Mouse (Mus musculus) ES-E14 (cell line): ENCODE measurements around the gene Phf2. TPM values are rescaled to one million over a fixed set of nuclear protein-coding genes. Genes with fewer than 3 reads are reported as not detected.

Experiments used
- DNase-seq: peaks from one replicate; pipeline ENCODE4 v3.0.0-alpha.2; 2013; ENCODE audit warnings: low read depth, low spot score
- H3K27ac ChIP-seq: 2 replicates; pipeline ENCODE4 v1.5.1; 2012; ENCODE audit warnings: low read depth, mild to moderate bottlenecking, low read length, moderate library complexity, mixed read lengths; ENCODE audit not compliant: poor library complexity, insufficient read depth, severe bottlenecking
- H3K36me3 ChIP-seq: 2 replicates; pipeline ENCODE4 v1.6.1; 2012; ENCODE audit warnings: mild to moderate bottlenecking, low read length, moderate library complexity, mixed read lengths; ENCODE audit not compliant: control insufficient read depth, poor library complexity, insufficient read depth, severe bottlenecking
- H3K4me1 ChIP-seq, 2 experiments: fragments of 150-350 bp in 1 of 2; sonication (generic) in 1 of 2; 2 replicates each; pipeline ENCODE4 v1.6.1; 2012; ENCODE audit warnings: low read length in 2 of 2, mild to moderate bottlenecking in 1 of 2, mixed read lengths in 1 of 2; ENCODE audit not compliant: control insufficient read depth in 2 of 2, insufficient read depth in 2 of 2, poor library complexity in 1 of 2
- H3K4me3 ChIP-seq, 2 experiments: fragments of 150-350 bp in 1 of 2; sonication (generic) in 1 of 2; 2 replicates each; pipeline ENCODE4 v1.5.1; 2012; ENCODE audit warnings: low read length in 2 of 2, low read depth in 1 of 2, mild to moderate bottlenecking in 1 of 2, mixed read lengths in 1 of 2; ENCODE audit not compliant: insufficient read depth in 1 of 2, poor library complexity in 1 of 2, severe bottlenecking in 1 of 2
- H3K9ac ChIP-seq: 2 replicates; pipeline ENCODE4 v1.6.1; 2012; ENCODE audit warnings: low read depth, mild to moderate bottlenecking, low read length, mixed read lengths; ENCODE audit not compliant: poor library complexity, insufficient read depth, severe bottlenecking
- H3K9me3 ChIP-seq: fragments of 150-350 bp; sonication (generic); 2 replicates; pipeline ENCODE4 v1.6.1; 2012; ENCODE audit warnings: low read depth, mild to moderate bottlenecking, low read length; ENCODE audit not compliant: control insufficient read depth, insufficient read depth
- CHD2 ChIP-seq: IDR thresholded peaks from 2 replicates; pipeline ENCODE4 v1.6.1; 2014; ENCODE audit warnings: mild to moderate bottlenecking, low read depth, low read length, inconsistent platforms
- HCFC1 ChIP-seq: IDR thresholded peaks from 2 replicates; pipeline ENCODE4 v1.6.1; 2012; ENCODE audit warnings: low read length, inconsistent platforms, borderline replicate concordance; ENCODE audit not compliant: insufficient read depth
- MAFK ChIP-seq: IDR thresholded peaks from 2 replicates; pipeline ENCODE4 v1.6.1; 2014; ENCODE audit warnings: mild to moderate bottlenecking, low read depth, low read length, inconsistent platforms; ENCODE audit not compliant: insufficient read depth
- ZC3H11A ChIP-seq: IDR thresholded peaks from 2 replicates; pipeline ENCODE4 v1.6.1; 2012; ENCODE audit warnings: low read depth, mild to moderate bottlenecking, inconsistent platforms, low read length, borderline replicate concordance
- ZNF384 ChIP-seq: IDR thresholded peaks from 2 replicates; pipeline ENCODE4 v1.6.1; 2012; ENCODE audit warnings: low read depth, low read length, inconsistent platforms
- in situ Hi-C, 2 experiments: fragments of 600-800 bp; cut with MboI; formaldehyde crosslinking; loops; one replicate each; pipeline ENCODE4 v1.15.1; 2025; ENCODE audit warnings: low sequenced_read_pairs in 2 of 2, inconsistent platforms in 1 of 2; ENCODE audit not compliant: unreplicated experiment in 2 of 2
- total RNA-seq: library from RNA; depleted of rRNA; stranded (reverse); fragments of 300-350 nt; gene quantifications from 2 replicates; pipeline ENCODE4 v1.2.3, GENCODE M21; 2012

Gene Phf2
- total RNA-seq, 1 experiment = 3.8 TPM

GRCm38 (mm10) chr13:48878534-48878933 lies 7.6 kb upstream of the Phf2 start:
- no peaks in the 10 kb centered on the region for H3K9me3 ChIP-seq
- no peak overlapping the region for H3K27ac ChIP-seq
- H3K4me1 ChIP-seq = peaks cover 0 to 2% of the 10 kb centered on the region in 2 experiments; a peak in 1 of 4 replicates
- TF ChIP-seq HCFC1 (0 out of 2 replicates have a peak, but pooled peaks have one; percentile 36), MAFK (no peak), CHD2 (no peak)
- peak overlapping the region; percentile 86 for H3K9ac ChIP-seq
- peaks cover 10% of the 10 kb centered on the region; the same call in 1 of the 2 replicates for H3K36me3 ChIP-seq
- peak; percentile 95 for DNase-seq
- in situ Hi-C loops = no loop called here
- peak overlapping the region; percentile 58 to 68 for H3K4me3 ChIP-seq

- Histone ChIP-seq H3K4me1 (peaks cover 0 to 2% of the 10 kb centered on the region in 2 experiments; a peak in 1 of 4 replicates), H3K27ac (no peak overlapping the region), H3K36me3 (peaks cover 9% of the 10 kb centered on the region; the same call in 1 of the 2 replicates), H3K4me3 (peak overlapping the region; percentile 58 to 68), H3K9ac (peak overlapping the region; percentile 86; the same call in 1 of the 2 replicates), H3K9me3 (no peaks in the 10 kb centered on the region)
- no peak for DNase-seq
- no peak for TF ChIP-seq HCFC1
- no peak for TF ChIP-seq ZC3H11A
- TF ChIP-seq MAFK = no peak
- no peak for TF ChIP-seq CHD2
- TF ChIP-seq ZNF384 = no peak
- in situ Hi-C loops = no loop called here
Observed at GRCm38 (mm10) chr13:48877805-48878204, 6.9 kb upstream of the Phf2 start.

- peaks cover 0 to 12% of the 10 kb centered on the region in 2 experiments; a peak in 1 of 4 replicates for H3K4me1 ChIP-seq
- H3K9ac ChIP-seq = no peak overlapping the region
- in situ Hi-C loops = no loop called here
- H3K36me3 ChIP-seq = no peaks in the 10 kb centered on the region
- TF ChIP-seq HCFC1 (no peak), MAFK (0 out of 2 replicates have a peak, but pooled peaks have one; percentile 20)
- no peaks in the 10 kb centered on the region for H3K9me3 ChIP-seq
- no peak overlapping the region for H3K27ac ChIP-seq
- DNase-seq = no peak
- no peak overlapping the region for H3K4me3 ChIP-seq
Observed at GRCm38 (mm10) chr13:48872726-48873125, 1.8 kb upstream of the Phf2 start.

GRCm38 (mm10) chr13:48871887-48872606 lies 1.1 kb upstream of the Phf2 start:
- in situ Hi-C loops = no loop called here
- H3K36me3 ChIP-seq = no peaks in the 10 kb centered on the region
- no peak overlapping the region for H3K27ac ChIP-seq
- no peaks in the 10 kb centered on the region for H3K9me3 ChIP-seq
- peaks cover 0 to 12% of the 10 kb centered on the region in 2 experiments; a peak in 1 of 4 replicates for H3K4me1 ChIP-seq
- no peak for DNase-seq
- no peak for TF ChIP-seq HCFC1
- TF ChIP-seq CHD2 = no peak
- no peak for TF ChIP-seq MAFK
- TF ChIP-seq ZNF384 = no peak
- TF ChIP-seq ZC3H11A = no peak
- H3K9ac ChIP-seq = no peak overlapping the region
- H3K4me3 ChIP-seq = peak overlapping the region in 1 of 2 experiments; percentile 69; a peak in 2 of 4 replicates
